Mouse (Mus musculus): Measurements from ENCODE around the gene Cadm1.

DNA sequence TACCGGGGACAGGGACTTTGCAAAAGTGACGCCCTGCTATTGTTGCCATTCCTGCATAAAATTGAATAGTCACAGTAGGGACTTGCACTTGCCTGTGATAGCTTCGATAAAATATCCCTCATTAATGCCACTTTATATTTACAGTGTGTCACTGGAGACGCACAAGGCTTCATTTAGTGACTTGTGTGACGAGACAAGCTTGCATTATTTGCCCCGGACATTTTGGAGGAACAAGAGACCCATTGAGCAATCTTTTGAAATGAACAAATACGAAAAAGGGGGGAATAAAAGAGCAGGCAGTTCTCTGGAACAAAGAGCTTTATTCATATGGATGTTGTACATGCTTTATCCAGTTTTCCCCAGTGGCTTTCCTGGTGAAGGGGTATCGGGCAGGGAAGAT is 3.5 kb downstream of the Cadm1 start:
- TF ChIP-seq CTCF (IDR thresholded peaks at IDR 0.05 in 2 of 3, conservative IDR thresholded peaks at IDR 0.05 in 1 of 3; ENCODE audit: control insufficient read depth in 1 of 3, insufficient read depth in 1 of 3, low read depth in 2 of 3, low read length in 3 of 3, poor library complexity in 1 of 3, severe bottlenecking in 1 of 3) (no peak), ELF1 (IDR thresholded peaks at IDR 0.05; ENCODE audit: low read depth, low read length) (no peak), EP300 (IDR thresholded peaks at IDR 0.05; ENCODE audit: low read depth in 1 of 2, low read length in 2 of 2) (no peak), POLR2A (IDR thresholded peaks at IDR 0.05; ENCODE audit: control insufficient read depth in 1 of 2, insufficient read depth in 1 of 2, low read depth in 1 of 2, low read length in 2 of 2, poor library complexity in 1 of 2) (no peak), ZKSCAN1 (IDR thresholded peaks at IDR 0.05; ENCODE audit: low read depth, low read length) (no peak), CHD1 (IDR thresholded peaks at IDR 0.05; ENCODE audit: low read depth, low read length) (no peak), RCOR1 (IDR thresholded peaks at IDR 0.05; ENCODE audit: low read depth, low read length) (no peak), KAT2A (conservative IDR thresholded peaks at IDR 0.05; ENCODE audit: low read depth, low read length) (no peak)
